ENCODE assay signal across 8 mouse cellular contexts in genomic region chr4:133424100-133424499, GRCm38 (mm10). TPM values are rescaled to one million over a fixed set of nuclear protein-coding genes. Genes with fewer than 3 reads are reported as not detected.
DNase-seq lines count a peak whose midpoint lies in the region; ATAC-seq lines count a peak whose summit lies in the region.

No protein-coding gene starts in this region.

- H3K27me3 ChIP-seq in kidney, embryonic 15.5 days = no peaks in the 10 kb centered on the region
- H3K27me3 ChIP-seq in liver, embryonic 11.5 days (replicated peaks; ENCODE audit: control insufficient read depth, insufficient read depth, low read length) = no peaks in the 10 kb centered on the region
- no peaks in the 10 kb centered on the region for H3K27me3 ChIP-seq in neural tube, embryonic 12.5 days (replicated peaks)

- no peaks in the 10 kb centered on the region for H3K9me3 ChIP-seq in kidney, embryonic 15.5 days (replicated peaks)
- no peaks in the 10 kb centered on the region for H3K9me3 ChIP-seq in liver, embryonic 11.5 days (ENCODE audit: control insufficient read depth, low read length)
- no peaks in the 10 kb centered on the region for H3K9me3 ChIP-seq in neural tube, embryonic 12.5 days

- H3K4me1 ChIP-seq in kidney, embryonic 15.5 days = no peaks in the 10 kb centered on the region
- H3K4me1 ChIP-seq in liver, embryonic 11.5 days (replicated peaks; ENCODE audit: control insufficient read depth, insufficient read depth, low read length) = peaks cover 7% of the 10 kb centered on the region; the same call in 1 of the 2 replicates
- H3K4me1 ChIP-seq in neural tube, embryonic 12.5 days = peaks cover 3% of the 10 kb centered on the region; the same call in 1 of the 2 replicates

- H3K27ac ChIP-seq in kidney, embryonic 15.5 days = no peak overlapping the region
- H3K27ac ChIP-seq in liver, embryonic 11.5 days (ENCODE audit: low read depth, low read length) = no peak overlapping the region
- no peak overlapping the region for H3K27ac ChIP-seq in neural tube, embryonic 12.5 days

- no peak overlapping the region for H3K4me2 ChIP-seq in kidney, embryonic 15.5 days
- no peak overlapping the region for H3K4me2 ChIP-seq in liver, embryonic 11.5 days
- H3K4me2 ChIP-seq in neural tube, embryonic 12.5 days (replicated peaks) = no peak overlapping the region

- 0 out of 2 replicates have a peak, but pooled peaks have one; percentile 5 for ATAC-seq in kidney, embryonic 15.5 days (replicated peaks; ENCODE audit: low FRiP score)
- peak; percentile 29 for ATAC-seq in liver, embryonic 11.5 days (replicated peaks; ENCODE audit: low FRiP score)
- ATAC-seq in neural tube, embryonic 12.5 days (ENCODE audit: low FRiP score, low read depth) = peak; percentile 59

- no peak overlapping the region for H3K4me3 ChIP-seq in kidney, embryonic 15.5 days (replicated peaks)
- H3K4me3 ChIP-seq in liver, embryonic 11.5 days (ENCODE audit: low read depth, low read length) = no peak overlapping the region
- H3K4me3 ChIP-seq in neural tube, embryonic 12.5 days = no peak overlapping the region

- H3K9ac ChIP-seq in kidney, embryonic 15.5 days = no peak overlapping the region
- H3K9ac ChIP-seq in liver, embryonic 11.5 days (ENCODE audit: low read depth, low read length) = no peak overlapping the region
- H3K9ac ChIP-seq in neural tube, embryonic 12.5 days = no peak overlapping the region

- H3K36me3 ChIP-seq in kidney, embryonic 15.5 days = peaks cover 30% of the 10 kb centered on the region
- peaks cover 10% of the 10 kb centered on the region; the same call in 1 of the 2 replicates for H3K36me3 ChIP-seq in liver, embryonic 11.5 days (ENCODE audit: control insufficient read depth, insufficient read depth, low read length)
- peaks cover 27% of the 10 kb centered on the region for H3K36me3 ChIP-seq in neural tube, embryonic 12.5 days

- 33% methylated on average over 4 of the region's 4 CpGs for WGBS in kidney, embryonic 15.5 days
- WGBS in liver, embryonic 11.5 days = 36% methylated on average over 4 of the region's 4 CpGs
- 40% methylated on average over 4 of the region's 4 CpGs for WGBS in neural tube, embryonic 12.5 days

- DNase-seq in CD8-positive naive resting alpha-beta T cell, adult 2 months (ENCODE audit: low read depth in 2 of 2, low spot score in 2 of 2) = peak; percentile 45 to 51
- DNase-seq in adrenal gland, adult 18-20 months (ENCODE audit: low spot score in 2 of 2) = peak; percentile 65 to 66
- DNase-seq in embryo, embryonic 9.5 days (ENCODE audit: extremely low spot score) = peak; percentile 70
- peak; percentile 62 to 70 for DNase-seq in heart, adult 9 months (ENCODE audit: low spot score in 2 of 2)
- DNase-seq in liver, embryonic 11.5 days (ENCODE audit: low spot score) = no peak
- peak; percentile 29 to 70 for DNase-seq in thymus, postnatal 10 days (ENCODE audit: low spot score in 2 of 2)

RNA-seq across cellular contexts. Expression of gene Slc9a1, which starts 54.6 kb away (rescaled TPM):
- total RNA-seq in adrenal gland, adult 18-20 months (2021) = 10 to 100 TPM; 44.5 to 55.0 TPM
- polyA plus RNA-seq in kidney, embryonic 15.5 days (2015; fragmentation: Nextera tagmentation; extraction: Ambion mirVana) = 7.5 and 8.3 TPM in 2 replicates
- polyA plus RNA-seq in liver, embryonic 11.5 days (2014; fragmentation: Nextera tagmentation; extraction: Ambion mirVana) = 6.9 and 7.7 TPM in 2 replicates
- polyA plus RNA-seq in neural tube, embryonic 12.5 days (2016; fragmentation: Nextera tagmentation; extraction: Ambion mirVana) = 7.1 and 9.0 TPM in 2 replicates

RNA-seq across cellular contexts. Expression of gene Tent5b, which starts 55.8 kb away (rescaled TPM):
- 1 to 10 TPM; 2.0 to 4.6 TPM for total RNA-seq in adrenal gland, adult 18-20 months (2021)
- polyA plus RNA-seq in kidney, embryonic 15.5 days (2015; fragmentation: Nextera tagmentation; extraction: Ambion mirVana) = 1.2 and 1.3 TPM in 2 replicates
- polyA plus RNA-seq in liver, embryonic 11.5 days (2014; fragmentation: Nextera tagmentation; extraction: Ambion mirVana) = 0.38 TPM in 1 of 2 replicates, not detected in the other
- 0.29 and 0.66 TPM in 2 replicates for polyA plus RNA-seq in neural tube, embryonic 12.5 days (2016; fragmentation: Nextera tagmentation; extraction: Ambion mirVana)

Comparison
In these comparisons a context has a peak if more than half of its experiments do, and no peak if none do; other contexts are left out.
1. ATAC-seq: peak in every context shown above with its lines; median percentile 59 in neural tube, embryonic 12.5 days; 29 in liver, embryonic 11.5 days; 5 in kidney, embryonic 15.5 days.